Mouse (Mus musculus) cerebellum, adult (tissue): ENCODE measurements around the gene Dtd2.

ENCODE experiments used
- ATAC-seq: cut with Nextera tagmentation; 2 replicates; pipeline ENCODE4 v1.9.2; 2017; ENCODE audit warnings: mild to moderate bottlenecking, moderate library complexity, mixed read lengths; ENCODE audit not compliant: insufficient number of reproducible peaks, low FRiP score, low TSS enrichment

Dtd2 gene

GRCm38 (mm10) chr12:52005877-52006632 lies at the start of gene Dtd2:
Gene Dtd2 (minus strand): TSS chr12:52006501.
- peak; percentile 88 for ATAC-seq

- ATAC-seq = no peak
Observed at GRCm38 (mm10) chr12:52049324-52049723, 43.0 kb upstream of the Dtd2 start.

GRCm38 (mm10) chr12:52046371-52046770 lies 40.1 kb upstream of the Dtd2 start:
- no peak for ATAC-seq

- no peak for ATAC-seq
Observed at GRCm38 (mm10) chr12:52042818-52043336, 36.6 kb upstream of the Dtd2 start.

GRCm38 (mm10) chr12:52038352-52038751 lies 32.1 kb upstream of the Dtd2 start:
- no peak for ATAC-seq

GRCm38 (mm10) chr12:52034956-52035355 lies 28.7 kb upstream of the Dtd2 start:
- ATAC-seq = no peak

GRCm38 (mm10) chr12:52032276-52032675 lies 26.0 kb upstream of the Dtd2 start:
- ATAC-seq = no peak

- no peak for ATAC-seq
Observed at GRCm38 (mm10) chr12:52027963-52028362, 21.7 kb upstream of the Dtd2 start, which contains the start of gene Gpr33. Gene Gpr33 (minus strand): TSS chr12:52028063.

- no peak for ATAC-seq
Observed at GRCm38 (mm10) chr12:52014494-52015029, 8.3 kb upstream of the Dtd2 start.

- ATAC-seq = no peak
Observed at GRCm38 (mm10) chr12:52014044-52014443, 7.7 kb upstream of the Dtd2 start.

- no peak for ATAC-seq
Observed at GRCm38 (mm10) chr12:52013274-52013673, 7.0 kb upstream of the Dtd2 start.

GRCm38 (mm10) chr12:52012159-52012558 lies 5.9 kb upstream of the Dtd2 start:
- no peak for ATAC-seq

- no peak for ATAC-seq
Observed at GRCm38 (mm10) chr12:52010630-52010961, 4.3 kb upstream of the Dtd2 start.

- ATAC-seq = no peak
Observed at GRCm38 (mm10) chr12:52009928-52010629, 3.8 kb upstream of the Dtd2 start.

- peak; percentile 59 for ATAC-seq
Observed at GRCm38 (mm10) chr12:52006633-52006994, 313 bp upstream of the Dtd2 start.

- no peak for ATAC-seq
Observed at GRCm38 (mm10) chr12:52002746-52003145, 3.6 kb downstream of the Dtd2 start.

- ATAC-seq = peak; percentile 70
Observed at GRCm38 (mm10) chr12:52001544-52001943, 4.8 kb downstream of the Dtd2 start.

GRCm38 (mm10) chr12:51998366-51998932 lies 7.9 kb downstream of the Dtd2 start:
- ATAC-seq = no peak

GRCm38 (mm10) chr12:51995738-51996536 lies 10.4 kb downstream of the Dtd2 start:
- ATAC-seq = no peak

- ATAC-seq = no peak
Observed at GRCm38 (mm10) chr12:51990629-51991028, 15.7 kb downstream of the Dtd2 start.
